Mouse (Mus musculus) G1E (cell line): ENCODE results near the gene Plxna4.

Experiments
- CTCF ChIP-seq: IDR thresholded peaks from 2 replicates; pipeline ENCODE4 v1.5.1; 2012; ENCODE audit warnings: low read depth, low read length, inconsistent platforms, mixed read lengths
- POLR2AphosphoS5 ChIP-seq: IDR thresholded peaks from 2 replicates; pipeline ENCODE4 v1.6.1; 2012; ENCODE audit warnings: low read depth, low read length, inconsistent platforms; ENCODE audit not compliant: insufficient replicate concordance

GRCm38 (mm10) chr6:32606787-32607186 is 18.8 kb upstream of the Plxna4 start:
- TF ChIP-seq POLR2AphosphoS5 (no peak), CTCF (no peak)
